Mouse (Mus musculus): Measurements from ENCODE around the gene Glb1l2.
A peak's percentile ranks its signal among the peaks of the same experiment; 100 is the strongest.

Gene Glb1l2

GRCm38 (mm10) chr9:26805935-26806666 lies at the start of gene Glb1l2:
Gene Glb1l2 (minus strand): TSS chr9:26806468.
- peak; percentile 0 for DNase-seq (ENCODE audit: low read depth)

GRCm38 (mm10) chr9:26831089-26831488 lies 24.8 kb upstream of the Glb1l2 start:
- DNase-seq (ENCODE audit: low read depth) = no peak

GRCm38 (mm10) chr9:26819942-26820341 lies 13.7 kb upstream of the Glb1l2 start:
- DNase-seq (ENCODE audit: low read depth) = no peak

- DNase-seq (ENCODE audit: low read depth) = no peak
These were observed 2.5 kb upstream of the Glb1l2 start for GRCm38 (mm10) chr9:26808735-26809134.

GRCm38 (mm10) chr9:26804321-26804720 lies 1.9 kb downstream of the Glb1l2 start:
- DNase-seq (ENCODE audit: low read depth) = no peak

GRCm38 (mm10) chr9:26800357-26800756 lies 5.9 kb downstream of the Glb1l2 start:
- no peak for DNase-seq (ENCODE audit: low read depth)

GRCm38 (mm10) chr9:26798731-26799130 lies 7.5 kb downstream of the Glb1l2 start:
- DNase-seq (ENCODE audit: low read depth) = no peak

- no peak for DNase-seq (ENCODE audit: low read depth)
These were observed 8.1 kb downstream of the Glb1l2 start for GRCm38 (mm10) chr9:26798205-26798604.

GRCm38 (mm10) chr9:26792829-26793228 lies 13.4 kb downstream of the Glb1l2 start:
- DNase-seq (ENCODE audit: low read depth) = no peak

- no peak for DNase-seq (ENCODE audit: low read depth)
These were observed 22.8 kb downstream of the Glb1l2 start for GRCm38 (mm10) chr9:26783414-26783975.

GRCm38 (mm10) chr9:26778421-26778820 lies 27.8 kb downstream of the Glb1l2 start:
- DNase-seq (ENCODE audit: low read depth) = no peak

- DNase-seq (ENCODE audit: low read depth) = peak; percentile 26
These were observed 30.0 kb downstream of the Glb1l2 start for GRCm38 (mm10) chr9:26776122-26776902.

- no peak for DNase-seq (ENCODE audit: low read depth)
These were observed 30.6 kb downstream of the Glb1l2 start for GRCm38 (mm10) chr9:26775700-26776099.

- DNase-seq (ENCODE audit: low read depth) = no peak
These were observed 38.1 kb downstream of the Glb1l2 start for GRCm38 (mm10) chr9:26768181-26768580.

GRCm38 (mm10) chr9:26762477-26762876 lies 43.8 kb downstream of the Glb1l2 start:
- no peak for DNase-seq (ENCODE audit: low read depth)

GRCm38 (mm10) chr9:26760576-26760975 lies 45.7 kb downstream of the Glb1l2 start:
- no peak for DNase-seq (ENCODE audit: low read depth)

- no peak for DNase-seq (ENCODE audit: low read depth)
These were observed 46.2 kb downstream of the Glb1l2 start for GRCm38 (mm10) chr9:26760081-26760480.

- DNase-seq (ENCODE audit: low read depth) = no peak
These were observed 57.4 kb downstream of the Glb1l2 start for GRCm38 (mm10) chr9:26748893-26749292.

GRCm38 (mm10) chr9:26747121-26747520 lies 59.1 kb downstream of the Glb1l2 start:
- no peak for DNase-seq (ENCODE audit: low read depth)

GRCm38 (mm10) chr9:26742817-26743216 lies 63.5 kb downstream of the Glb1l2 start:
- no peak for DNase-seq (ENCODE audit: low read depth)

GRCm38 (mm10) chr9:26737116-26737515 lies 69.2 kb downstream of the Glb1l2 start:
- DNase-seq (ENCODE audit: low read depth) = no peak

GRCm38 (mm10) chr9:26733986-26734385 lies 72.3 kb downstream of the Glb1l2 start:
- no peak for DNase-seq (ENCODE audit: low read depth)

Measured in induced T-regulatory cell, adult 2 months (primary cell).